Mouse (Mus musculus): ENCODE data around the gene Tst.

The Tst gene

GRCm38 (mm10) chr15:78385564-78385963, 20.1 kb downstream of the Tst start:
- in situ Hi-C loops (cut with MboI, MseI), result no loop called here

GRCm38 (mm10) chr15:78384220-78385116, 21.2 kb downstream of the Tst start:
- in situ Hi-C loops (cut with MboI, MseI), result no loop called here

- in situ Hi-C loops (cut with MboI, MseI), result no loop called here
These were observed 22.1 kb downstream of the Tst start for GRCm38 (mm10) chr15:78383450-78384219.

GRCm38 (mm10) chr15:78382115-78382514, 23.6 kb downstream of the Tst start:
- in situ Hi-C loops (cut with MboI, MseI), result no loop called here

- in situ Hi-C loops (cut with MboI, MseI), result no loop called here
These were observed 25.0 kb downstream of the Tst start for GRCm38 (mm10) chr15:78380741-78381140.

- in situ Hi-C loops (cut with MboI, MseI), result no loop called here
These were observed 25.5 kb downstream of the Tst start for GRCm38 (mm10) chr15:78380208-78380607.

GRCm38 (mm10) chr15:78378556-78378955, 27.2 kb downstream of the Tst start:
- in situ Hi-C loops (cut with MboI, MseI), result no loop called here

GRCm38 (mm10) chr15:78377859-78378258, 27.8 kb downstream of the Tst start:
- in situ Hi-C loops (cut with MboI, MseI), result no loop called here

GRCm38 (mm10) chr15:78374204-78374603, 31.5 kb downstream of the Tst start:
- in situ Hi-C loops (cut with MboI, MseI), result no loop called here

GRCm38 (mm10) chr15:78372796-78373195, 32.9 kb downstream of the Tst start:
- in situ Hi-C loops (cut with MboI, MseI), result no loop called here

- in situ Hi-C loops (cut with MboI, MseI), result no loop called here
These were observed 36.1 kb downstream of the Tst start for GRCm38 (mm10) chr15:78369641-78370040.

- in situ Hi-C loops (cut with MboI, MseI), result no loop called here
These were observed 36.8 kb downstream of the Tst start for GRCm38 (mm10) chr15:78368926-78369346.

GRCm38 (mm10) chr15:78367811-78368210, 37.9 kb downstream of the Tst start:
- in situ Hi-C loops (cut with MboI, MseI), result no loop called here

- in situ Hi-C loops (cut with MboI, MseI), result no loop called here
These were observed 38.8 kb downstream of the Tst start for GRCm38 (mm10) chr15:78366875-78367274.

- in situ Hi-C loops (cut with MboI, MseI), result no loop called here
These were observed 39.8 kb downstream of the Tst start for GRCm38 (mm10) chr15:78365916-78366315.

- in situ Hi-C loops (cut with MboI, MseI), result no loop called here
These were observed 50.2 kb downstream of the Tst start for GRCm38 (mm10) chr15:78355548-78355947.

GRCm38 (mm10) chr15:78354958-78355357, 50.7 kb downstream of the Tst start:
- in situ Hi-C loops (cut with MboI, MseI), result no loop called here

- in situ Hi-C loops (cut with MboI, MseI), result no loop called here
These were observed 54.0 kb downstream of the Tst start for GRCm38 (mm10) chr15:78351586-78352165.

Data from T-helper 1 cell (primary cell).